Mouse (Mus musculus): Measurements from ENCODE around the gene Rabep2.

Gene Rabep2

DNA sequence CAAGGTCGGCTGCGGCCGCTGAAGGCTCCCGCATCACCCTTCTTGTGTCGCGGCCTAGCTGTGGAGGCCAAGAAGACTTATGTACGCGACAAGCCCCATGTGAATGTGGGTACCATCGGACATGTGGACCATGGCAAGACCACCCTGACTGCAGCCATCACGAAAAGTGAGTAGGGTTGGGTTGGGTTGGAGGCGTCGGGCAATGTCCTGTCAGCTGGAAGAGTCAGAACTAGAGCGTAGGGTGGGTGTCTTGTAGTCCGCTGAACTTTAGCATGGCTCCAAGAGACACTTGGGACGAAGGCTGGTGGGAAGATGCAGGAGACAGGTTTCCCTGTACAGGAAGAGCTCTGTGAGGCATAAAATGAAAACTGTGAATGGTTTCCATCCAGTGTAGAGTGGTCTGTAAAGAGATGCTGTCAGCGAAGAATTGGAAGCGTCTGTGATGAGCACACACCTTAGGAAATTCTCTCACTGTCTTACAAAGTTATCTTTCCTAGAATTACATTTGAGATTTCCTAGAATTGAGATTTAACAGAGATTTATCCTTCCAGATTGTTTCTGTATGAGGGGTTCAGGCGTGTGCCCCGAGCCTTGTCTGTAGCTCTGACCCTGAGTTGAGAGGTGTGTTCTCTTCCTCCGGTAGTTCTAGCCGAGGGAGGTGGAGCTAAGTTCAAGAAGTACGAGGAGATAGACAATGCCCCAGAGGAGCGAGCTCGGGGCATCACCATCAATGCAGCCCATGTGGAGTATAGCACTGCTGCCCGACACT is 59.2 kb downstream of the Rabep2 start:
- intact Hi-C loops (cut with DNase I), result loop anchor here (2.0 kb wide), 1 partner anchor 15 kb away; the partner anchor contains the start of gene Atxn2l

DNA sequence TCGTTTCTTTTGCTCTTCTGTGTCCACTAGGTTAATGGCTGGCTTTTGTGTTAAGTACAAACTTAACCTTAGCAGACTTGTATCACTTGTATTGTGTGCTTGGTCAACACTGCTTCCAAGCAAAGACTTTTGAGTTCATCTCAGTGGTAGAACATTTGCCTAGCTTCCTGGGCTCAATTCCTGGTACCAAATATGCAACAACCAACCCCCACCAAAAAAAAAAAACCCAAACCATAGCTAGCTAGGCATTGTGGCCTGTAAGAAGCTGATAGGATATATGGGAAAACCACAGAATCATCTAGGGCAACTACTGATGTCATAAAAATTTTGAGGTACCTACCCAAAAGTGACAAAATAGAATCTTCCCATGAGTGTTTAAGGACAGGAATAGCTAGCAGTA is 62.4 kb downstream of the Rabep2 start:
- intact Hi-C loops (cut with DNase I), result loop anchor here (5.0 kb wide), 1 partner anchor 66 kb away; no protein-coding TSS in a partner anchor

DNA sequence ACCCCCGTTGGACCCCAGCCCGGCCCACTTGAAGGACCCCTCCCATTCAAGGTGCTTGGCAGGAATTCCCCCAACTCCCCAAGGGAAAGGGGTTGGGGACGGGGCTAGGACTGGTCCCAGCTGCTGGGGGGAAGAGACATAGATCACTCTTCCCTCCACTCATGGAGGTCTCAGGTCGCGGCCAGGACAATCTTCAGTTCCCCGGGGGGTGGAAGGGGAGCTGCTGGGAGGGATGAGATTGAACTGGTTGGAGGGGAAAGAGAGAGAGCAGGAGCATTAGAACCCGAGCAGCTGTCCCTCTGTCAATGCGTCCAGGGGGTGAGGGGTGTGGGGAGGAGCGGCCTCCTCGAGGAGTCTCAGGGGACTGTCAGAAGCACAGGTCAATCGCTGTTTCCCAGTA is 63.4 kb downstream of the Rabep2 start:
- intact Hi-C loops (cut with DNase I), result loop anchor here (5.0 kb wide), 1 partner anchor 65 kb away; no protein-coding TSS in a partner anchor

DNA sequence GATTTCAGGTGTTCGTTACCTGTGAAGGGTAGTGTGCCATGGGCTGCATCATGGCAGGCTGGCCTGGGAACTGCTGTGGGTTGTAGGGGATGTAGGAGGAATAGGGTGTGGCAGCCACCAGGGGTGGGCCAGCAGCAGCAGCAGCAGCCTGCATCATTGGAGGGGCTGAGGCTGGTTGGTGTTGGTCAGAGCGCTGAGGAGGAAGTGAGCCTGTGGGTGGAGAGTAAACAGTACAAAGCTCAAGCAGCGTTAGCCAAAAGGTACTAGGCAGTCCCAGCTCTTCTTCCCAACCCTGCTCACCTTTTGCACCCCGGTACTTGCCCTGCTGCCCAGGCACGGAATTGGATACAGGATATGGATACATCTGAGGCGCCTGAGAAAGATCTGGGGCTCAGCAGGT is 65.6 kb downstream of the Rabep2 start:
- intact Hi-C loops (cut with DNase I), result loop anchor here (5.0 kb wide), 1 partner anchor 63 kb away; no protein-coding TSS in a partner anchor

DNA sequence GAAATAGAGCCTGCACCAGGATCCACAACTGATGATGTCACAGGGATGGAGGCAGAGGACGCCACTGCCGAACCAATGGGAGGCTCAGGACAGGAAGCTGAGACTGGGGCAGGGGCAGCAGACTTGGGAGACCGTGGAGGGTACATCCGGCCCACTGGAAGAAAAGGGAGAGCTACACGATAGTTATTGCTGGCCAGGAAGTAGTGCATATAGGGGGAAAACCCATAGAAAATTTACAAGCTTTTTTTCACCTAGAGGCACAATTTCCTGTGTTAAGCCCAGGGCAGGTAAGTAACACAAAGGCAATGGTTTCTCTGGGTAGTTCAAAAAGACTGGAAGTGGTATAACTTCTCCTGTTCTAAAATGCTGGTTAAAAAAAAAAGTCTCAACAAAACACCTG is 67.9 kb downstream of the Rabep2 start:
- intact Hi-C loops (cut with DNase I), result no loop called here

DNA sequence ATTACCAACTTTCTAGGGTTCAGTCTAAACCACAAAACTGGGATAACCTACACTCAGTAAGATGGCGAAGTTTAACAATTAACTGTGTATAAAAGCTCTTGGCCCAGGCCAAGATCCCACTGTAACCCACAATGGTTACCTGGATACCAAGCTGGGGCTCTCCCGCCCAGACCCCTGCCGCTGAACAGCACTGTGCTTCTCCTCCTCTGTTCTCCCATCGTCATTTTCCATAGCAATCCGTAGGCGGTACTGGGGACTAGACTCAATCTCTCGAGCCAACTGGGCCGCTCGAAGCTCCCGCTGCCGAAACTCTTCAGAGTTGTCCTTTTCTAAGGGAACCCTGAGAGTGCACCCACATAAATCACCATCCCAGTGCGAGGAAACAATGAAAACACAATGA is 69.4 kb downstream of the Rabep2 start:
- intact Hi-C loops (cut with DNase I), result no loop called here

All from adrenal gland (tissue).